Mouse (Mus musculus) lung, adult 2 months (tissue): ENCODE measurements around the gene Stat1. TPM values are rescaled to one million over a fixed set of nuclear protein-coding genes. Genes with fewer than 3 reads are reported as not detected.

Experiments
- DNase-seq: peaks from one replicate; pipeline ENCODE4 v3.0.0; 2022
- H3K4me1 ChIP-seq: fragments of 200-500 bp; 2 replicates; pipeline ENCODE4 v1.6.1; 2011; ENCODE audit warnings: low read length; ENCODE audit not compliant: control insufficient read depth, insufficient read depth
- H3K4me3 ChIP-seq: fragments of 200-500 bp; replicated peaks from 2 replicates; pipeline ENCODE3; 2011; ENCODE audit warnings: low read depth, mild to moderate bottlenecking, control low read depth, low read length; ENCODE audit errors: extremely low read depth
- CTCF ChIP-seq: fragments of 200-500 bp; IDR thresholded peaks from 2 replicates; pipeline ENCODE4 v1.5.1; 2011; ENCODE audit warnings: mild to moderate bottlenecking, low read length, control low read depth; ENCODE audit not compliant: insufficient read depth
- POLR2A ChIP-seq: fragments of 200-500 bp; IDR thresholded peaks from 2 replicates; pipeline ENCODE4 v1.6.1; 2011; ENCODE audit warnings: low read depth, mild to moderate bottlenecking, control low read depth, low read length, borderline replicate concordance; ENCODE audit errors: extremely low read depth
- WGBS: fragments of 180-500 bp; shearing (Covaris S2); methylation state at CpG from one replicate; pipeline ENCODE4 v1.1.7; 2018; 5-methylcytosine and 5-hydroxymethylcytosine counted together
- polyA plus RNA-seq: library from polyadenylated mRNA; depleted of rRNA; stranded (reverse); fragments of >200 nt; gene quantifications from 2 replicates; pipeline ENCODE4 v1.2.3, GENCODE M21; 2012

Stat1 gene
- polyA plus RNA-seq, 1 experiment = 62.6 TPM

GRCm38 (mm10) chr1:52146214-52146970, 27.2 kb downstream of the Stat1 start:
- 63% methylated on average over 12 of the region's 12 CpGs for WGBS
- DNase-seq = no peak
- TF ChIP-seq CTCF = peak; percentile 82
- TF ChIP-seq POLR2A = no peak
- Histone ChIP-seq H3K4me1 (no peaks in the 10 kb centered on the region), H3K4me3 (no peak overlapping the region)

- no peak overlapping the region for H3K4me3 ChIP-seq
- no peaks in the 10 kb centered on the region for H3K4me1 ChIP-seq
- WGBS = 85% methylated on average over 2 of the region's 2 CpGs
- TF ChIP-seq POLR2A (no peak), CTCF (no peak)
- DNase-seq = no peak
Measured at GRCm38 (mm10) chr1:52147431-52147830, 28.2 kb downstream of the Stat1 start.

- no peak for DNase-seq
- WGBS = 84% methylated on average over 7 of the region's 7 CpGs
- TF ChIP-seq CTCF (no peak), POLR2A (no peak)
- Histone ChIP-seq H3K4me1 (no peaks in the 10 kb centered on the region), H3K4me3 (no peak overlapping the region)
Measured at GRCm38 (mm10) chr1:52148178-52148577, 28.9 kb downstream of the Stat1 start.

- TF ChIP-seq CTCF (no peak), POLR2A (no peak)
- WGBS = 82% methylated on average over 7 of the region's 7 CpGs
- no peak for DNase-seq
- Histone ChIP-seq H3K4me1 (no peaks in the 10 kb centered on the region), H3K4me3 (no peak overlapping the region)
Measured at GRCm38 (mm10) chr1:52148696-52149095, 29.5 kb downstream of the Stat1 start.

- WGBS = 52% methylated on average over 9 of the region's 9 CpGs
- TF ChIP-seq POLR2A = no peak
- no peak for TF ChIP-seq CTCF
- Histone ChIP-seq H3K4me1 (no peaks in the 10 kb centered on the region), H3K4me3 (no peak overlapping the region)
- DNase-seq = no peak
Measured at GRCm38 (mm10) chr1:52149934-52150346, 30.7 kb downstream of the Stat1 start.

- no peak for TF ChIP-seq CTCF
- TF ChIP-seq POLR2A = no peak
- no peak for DNase-seq
- 41% methylated on average over 11 of the region's 11 CpGs for WGBS
- no peak overlapping the region for H3K4me3 ChIP-seq
- no peaks in the 10 kb centered on the region for H3K4me1 ChIP-seq
Measured at GRCm38 (mm10) chr1:52150676-52151075, 31.4 kb downstream of the Stat1 start.

GRCm38 (mm10) chr1:52151166-52151565, 31.9 kb downstream of the Stat1 start:
- Histone ChIP-seq H3K4me3 (no peak overlapping the region), H3K4me1 (no peaks in the 10 kb centered on the region)
- no peak for TF ChIP-seq POLR2A
- no peak for TF ChIP-seq CTCF
- WGBS = 96% methylated on average over 5 of the region's 5 CpGs
- DNase-seq = no peak

GRCm38 (mm10) chr1:52152369-52152768, 33.1 kb downstream of the Stat1 start:
- H3K4me3 ChIP-seq = no peak overlapping the region
- no peak for DNase-seq
- TF ChIP-seq CTCF (no peak), POLR2A (no peak)
- H3K4me1 ChIP-seq = no peaks in the 10 kb centered on the region
- 66% methylated on average over 13 of the region's 13 CpGs for WGBS

- Histone ChIP-seq H3K4me3 (no peak overlapping the region), H3K4me1 (no peaks in the 10 kb centered on the region)
- no peak for DNase-seq
- TF ChIP-seq CTCF (no peak), POLR2A (no peak)
- WGBS = 83% methylated on average over 3 of the region's 3 CpGs
Measured at GRCm38 (mm10) chr1:52152936-52153335, 33.7 kb downstream of the Stat1 start.

GRCm38 (mm10) chr1:52154890-52155289, 35.6 kb downstream of the Stat1 start:
- no peak for TF ChIP-seq POLR2A
- no peak for TF ChIP-seq CTCF
- H3K4me1 ChIP-seq = no peaks in the 10 kb centered on the region
- no peak for DNase-seq
- no peak overlapping the region for H3K4me3 ChIP-seq
- 76% methylated on average over 8 of the region's 8 CpGs for WGBS

GRCm38 (mm10) chr1:52156351-52156750, 37.1 kb downstream of the Stat1 start:
- TF ChIP-seq POLR2A (no peak), CTCF (no peak)
- DNase-seq = no peak
- Histone ChIP-seq H3K4me3 (no peak overlapping the region), H3K4me1 (no peaks in the 10 kb centered on the region)
- WGBS = 92% methylated on average over 10 of the region's 10 CpGs
